Mouse (Mus musculus) adrenal gland, postnatal 25 days (tissue): ENCODE measurements at regions not wholly inside any gene's neighbourhood (a gene's known extent, or its start where the extent isn't known, plus 50 kb on each side); places are given as distances from the start of the nearest gene placed in this dataset.
A peak's percentile ranks its signal among the peaks of the same experiment; 100 is the strongest.

Source experiments
- DNase-seq: peaks from one replicate; pipeline ENCODE4 v3.0.0; 2021; ENCODE audit warnings: mixed read lengths

DNA sequence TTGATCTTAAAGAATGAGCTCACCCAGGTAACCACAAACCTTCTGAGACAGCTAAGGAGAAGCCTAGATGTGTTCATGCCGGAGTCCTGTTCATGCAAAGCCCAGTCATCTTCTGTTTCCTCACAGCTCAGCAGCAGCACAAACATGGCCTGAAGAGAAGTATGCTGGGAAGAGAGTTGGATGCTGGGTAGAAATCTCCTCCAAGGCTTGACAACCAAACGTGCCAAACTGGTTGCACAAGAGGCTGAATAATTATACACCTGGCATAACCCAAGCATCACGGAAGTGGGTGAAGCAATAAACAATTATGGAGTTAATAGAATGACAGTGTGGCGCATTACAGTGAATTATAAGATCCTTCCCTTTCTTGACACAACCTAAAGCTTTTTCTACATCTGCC, 404.0 kb upstream of the Acvr2a start:
- no peak for DNase-seq

GRCm38 (mm10) chr2:48411392-48411791, 402.5 kb upstream of the Acvr2a start:
- no peak for DNase-seq

DNA sequence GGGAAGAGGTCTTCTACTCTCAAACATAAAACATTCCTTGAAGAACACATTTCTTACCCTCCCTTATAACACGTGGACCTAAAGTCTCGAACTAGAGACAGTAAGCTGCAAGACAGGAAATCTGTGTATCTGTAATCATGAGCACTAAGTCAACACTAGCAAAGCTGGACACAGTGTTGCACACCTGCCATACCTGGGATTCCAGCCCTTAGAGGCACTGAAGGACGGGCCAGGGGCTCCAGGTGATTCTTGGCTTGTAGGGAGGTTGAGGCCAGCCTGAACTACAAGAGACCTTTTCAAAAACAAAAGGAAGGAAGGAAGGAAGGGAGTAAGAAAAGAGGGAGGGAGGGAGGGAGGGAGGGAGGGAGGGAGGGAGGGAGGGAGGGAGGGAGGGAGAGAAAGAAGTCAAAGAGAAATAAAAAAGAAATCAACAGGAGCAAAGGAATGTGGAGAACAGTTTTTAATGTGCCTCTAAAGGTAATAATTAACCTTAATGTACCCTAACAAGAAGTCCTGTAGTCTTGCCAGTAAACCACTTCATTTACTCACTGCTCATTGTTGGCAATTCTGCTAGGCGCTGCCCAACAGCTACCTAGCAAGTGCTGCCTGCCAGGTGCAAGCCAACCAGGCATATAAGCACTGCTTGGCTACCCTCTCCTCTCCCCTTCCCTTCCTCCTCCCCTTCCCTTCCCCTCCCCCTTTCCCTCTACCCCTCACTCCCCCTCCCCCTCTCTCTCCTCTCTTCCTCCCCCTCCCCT, 401.0 kb upstream of the Acvr2a start:
- DNase-seq = no peak

DNA sequence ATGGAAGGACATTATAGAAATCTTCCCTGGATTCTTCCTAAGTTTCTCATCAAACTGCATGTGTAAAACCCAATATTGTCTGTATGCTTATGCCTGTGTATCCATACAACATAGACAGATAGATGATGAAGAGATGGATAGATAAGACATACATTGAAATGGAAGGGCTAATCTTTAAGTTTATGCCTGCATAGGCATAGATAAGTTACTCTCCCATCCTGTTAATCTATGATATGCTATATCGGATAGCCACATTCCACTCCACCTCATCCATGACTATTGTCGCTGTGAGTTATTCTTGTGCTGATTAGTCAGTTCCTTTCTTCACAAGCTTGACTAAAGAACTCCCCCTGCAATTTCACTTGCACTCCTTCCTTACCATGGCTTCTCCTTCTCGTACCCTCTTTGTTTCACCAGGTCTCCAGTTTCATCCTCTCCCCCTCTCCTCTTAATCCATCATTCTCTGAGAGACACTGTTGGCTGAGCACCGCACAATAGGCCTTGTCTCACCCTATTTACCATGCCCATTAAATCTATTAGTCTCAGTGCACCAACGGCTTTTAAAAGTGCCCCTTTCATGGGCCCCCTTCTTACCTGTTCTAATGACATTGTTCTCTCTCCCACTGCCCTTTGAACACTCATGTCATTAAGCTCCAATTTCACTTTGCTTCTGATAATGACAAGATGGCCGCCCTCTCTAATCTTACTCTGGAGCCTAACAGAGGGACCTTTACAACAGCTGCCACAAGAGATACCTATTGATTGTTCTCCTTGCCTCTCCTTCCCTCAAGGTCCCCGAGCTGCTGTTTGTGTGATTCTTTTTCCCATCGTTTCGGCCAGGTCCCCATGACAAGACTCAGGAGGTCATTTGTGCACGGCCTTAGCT, 399.1 kb upstream of the Acvr2a start:
- DNase-seq = no peak

DNA sequence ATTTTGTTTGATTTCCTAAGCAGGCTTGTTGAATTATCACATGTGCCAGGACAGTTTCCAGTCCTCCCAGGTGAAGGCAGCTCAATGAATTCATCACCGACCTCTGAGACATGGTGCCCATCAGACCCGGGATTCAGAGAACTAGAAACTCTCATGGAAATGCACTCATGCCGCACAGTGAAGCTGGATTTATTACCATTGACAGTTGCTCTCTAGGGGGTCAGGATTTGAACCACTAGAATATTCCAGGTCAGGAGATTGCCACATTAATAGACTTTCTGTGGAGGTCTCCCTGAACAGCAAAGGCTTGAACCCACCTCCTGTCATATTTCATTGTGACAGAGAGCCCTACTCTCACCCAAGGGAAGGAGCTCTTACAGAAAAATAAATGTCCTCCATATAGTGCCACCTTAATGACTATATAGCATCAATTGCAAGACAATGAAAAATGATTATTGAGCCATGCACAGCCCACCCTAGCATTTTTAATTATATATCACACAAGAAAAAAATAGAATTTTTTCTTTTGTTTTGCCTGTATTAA, 397.6 kb upstream of the Acvr2a start:
- no peak for DNase-seq

GRCm38 (mm10) chr2:48417000-48417596, 396.8 kb upstream of the Acvr2a start:
- no peak for DNase-seq

DNA sequence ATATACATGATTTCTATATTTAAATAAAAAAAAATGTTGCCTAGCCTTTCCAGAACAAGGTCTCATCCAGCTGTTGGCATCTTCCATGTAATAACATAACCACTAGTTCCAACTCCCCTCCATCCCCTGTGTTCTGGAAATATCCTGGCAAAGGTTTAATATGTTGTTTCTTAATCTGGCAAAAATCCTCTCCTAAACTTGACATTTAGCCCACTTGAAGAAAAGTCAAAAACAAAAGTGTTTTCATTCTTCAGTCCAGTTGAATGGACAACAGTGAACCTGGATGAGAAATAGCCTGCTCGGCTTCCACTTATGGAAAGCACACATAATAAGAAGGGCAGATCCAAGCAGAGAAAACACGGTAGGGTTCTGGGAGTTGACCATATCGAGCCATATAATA, 393.1 kb upstream of the Acvr2a start:
- DNase-seq = no peak

- DNase-seq = no peak
Measured at GRCm38 (mm10) chr2:48423861-48424442, 390.0 kb upstream of the Acvr2a start.

DNA sequence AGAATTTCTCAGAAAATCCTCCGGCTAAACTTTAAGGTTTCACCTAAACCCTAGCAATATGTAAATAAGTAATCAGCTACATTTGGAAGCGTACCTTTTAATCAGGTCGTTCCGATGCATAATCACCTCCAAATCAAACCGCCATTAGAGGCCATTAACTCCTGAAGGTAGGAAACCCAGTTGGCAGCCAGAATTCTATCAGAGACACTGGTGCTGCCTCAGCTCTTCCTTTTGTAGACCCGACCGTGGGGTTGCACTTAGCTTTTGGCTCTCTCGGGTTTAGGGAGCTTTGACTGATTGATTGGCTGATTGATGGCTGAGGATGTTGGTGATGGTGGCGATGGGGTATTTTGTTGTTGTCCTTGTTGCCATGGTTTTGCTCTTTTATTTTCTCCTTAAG, 389.3 kb upstream of the Acvr2a start:
- DNase-seq = no peak

DNA sequence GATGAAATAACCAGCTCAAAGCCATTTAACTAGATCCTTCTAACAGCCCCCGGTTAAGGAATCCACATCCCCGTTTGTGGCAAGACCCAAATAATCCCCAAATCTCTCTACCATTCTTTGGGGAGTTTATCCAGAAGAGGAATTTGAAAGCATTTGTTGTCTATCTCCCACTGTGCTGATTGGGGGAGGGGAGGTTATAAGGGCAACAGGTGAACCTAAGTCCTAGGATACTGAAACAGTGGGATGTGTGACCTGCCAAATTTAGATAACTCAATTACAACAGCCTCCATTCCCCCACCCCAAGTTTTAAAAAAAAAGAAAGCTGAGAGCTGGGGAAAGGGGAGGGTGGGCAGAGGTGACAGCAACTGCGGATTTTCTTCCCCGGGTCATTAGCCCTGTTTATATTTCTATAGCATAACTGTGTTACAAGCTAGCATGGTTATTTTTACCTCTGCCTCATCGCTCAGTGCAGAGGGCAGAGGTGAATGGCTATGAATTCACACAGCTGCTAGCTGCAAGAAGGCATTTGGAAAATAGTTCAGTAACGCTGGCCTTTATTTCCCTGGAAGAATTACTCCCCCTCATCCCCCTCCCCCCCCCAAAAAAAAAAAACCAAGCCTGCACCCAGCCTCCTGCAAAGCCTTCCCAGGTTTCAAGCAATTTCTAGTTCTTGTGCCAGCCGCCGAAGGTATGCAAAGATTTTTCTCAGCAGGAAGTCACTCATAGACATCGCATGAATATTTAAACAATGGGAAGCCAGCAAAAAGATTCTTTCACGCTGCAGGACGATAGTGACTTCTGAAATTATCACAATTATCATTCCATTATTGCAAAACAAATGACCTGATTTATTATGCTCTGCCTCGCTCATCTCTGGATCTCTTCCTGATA, 388.5 kb upstream of the Acvr2a start:
- DNase-seq = no peak

GRCm38 (mm10) chr2:48432545-48432944, 381.4 kb upstream of the Acvr2a start:
- no peak for DNase-seq

- DNase-seq = peak; percentile 11
Measured at GRCm38 (mm10) chr2:48441296-48441990, 372.5 kb upstream of the Acvr2a start.

DNA sequence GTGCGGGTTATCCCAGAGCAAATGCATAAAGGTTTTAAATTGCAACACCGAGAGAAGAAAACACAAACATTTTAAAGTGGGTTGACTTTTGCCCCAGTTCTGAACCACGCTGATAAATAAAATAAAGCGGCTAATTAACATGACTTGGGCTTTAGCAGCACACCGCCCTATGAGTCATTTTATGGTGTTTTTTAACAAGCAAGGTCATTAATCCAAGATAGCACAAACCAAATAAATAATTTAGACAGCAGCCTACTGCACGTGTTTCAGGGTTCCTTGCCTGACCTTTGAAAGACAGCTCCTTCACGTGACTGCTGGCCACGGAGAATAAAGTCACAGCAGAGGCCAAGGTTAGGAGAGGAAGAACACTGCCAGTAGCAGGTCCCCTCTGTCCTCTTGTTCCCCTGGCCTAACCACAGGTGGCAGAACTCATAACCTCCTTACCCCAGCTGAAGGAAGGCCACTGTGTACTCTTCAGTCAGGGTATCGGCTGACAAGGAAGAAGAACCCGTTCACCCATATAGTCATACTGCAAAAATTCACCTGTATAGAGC, 371.8 kb upstream of the Acvr2a start:
- DNase-seq = peak; percentile 33

- DNase-seq = no peak
Measured at GRCm38 (mm10) chr2:48445898-48446604, 367.9 kb upstream of the Acvr2a start.

GRCm38 (mm10) chr2:48446617-48447016, 367.3 kb upstream of the Acvr2a start:
- DNase-seq = no peak

DNA sequence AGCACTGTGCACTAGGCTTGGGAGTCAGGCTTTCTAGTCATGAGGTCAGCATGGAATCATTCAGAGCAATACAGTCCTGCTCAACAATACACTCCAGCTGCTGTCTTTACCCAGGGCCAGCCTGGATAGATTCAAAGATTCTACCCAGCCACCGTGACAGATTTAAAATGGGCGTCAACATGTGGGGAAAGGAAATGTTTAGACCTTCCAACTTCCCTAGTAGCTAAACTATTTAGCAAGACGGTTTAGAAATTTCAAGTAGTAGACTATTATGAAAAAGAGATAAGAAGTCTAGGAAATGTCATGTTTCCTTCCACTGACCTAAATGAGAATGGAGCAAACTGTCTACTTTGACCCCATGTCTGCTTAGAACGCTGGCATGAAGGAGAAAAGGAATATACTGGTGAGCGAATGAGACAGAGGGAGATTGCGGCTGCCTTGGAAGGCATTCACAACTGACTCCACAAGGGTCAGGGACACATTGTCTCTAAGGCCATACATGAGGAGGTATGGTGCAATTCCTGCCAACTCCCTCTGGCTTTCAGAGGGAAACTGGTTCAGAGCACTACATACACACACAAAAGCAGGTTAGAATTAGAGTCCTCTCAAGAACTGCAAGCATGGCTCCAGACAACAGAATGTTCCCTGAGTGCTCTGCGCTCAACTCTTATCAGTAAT, 364.6 kb upstream of the Acvr2a start:
- no peak for DNase-seq

DNA sequence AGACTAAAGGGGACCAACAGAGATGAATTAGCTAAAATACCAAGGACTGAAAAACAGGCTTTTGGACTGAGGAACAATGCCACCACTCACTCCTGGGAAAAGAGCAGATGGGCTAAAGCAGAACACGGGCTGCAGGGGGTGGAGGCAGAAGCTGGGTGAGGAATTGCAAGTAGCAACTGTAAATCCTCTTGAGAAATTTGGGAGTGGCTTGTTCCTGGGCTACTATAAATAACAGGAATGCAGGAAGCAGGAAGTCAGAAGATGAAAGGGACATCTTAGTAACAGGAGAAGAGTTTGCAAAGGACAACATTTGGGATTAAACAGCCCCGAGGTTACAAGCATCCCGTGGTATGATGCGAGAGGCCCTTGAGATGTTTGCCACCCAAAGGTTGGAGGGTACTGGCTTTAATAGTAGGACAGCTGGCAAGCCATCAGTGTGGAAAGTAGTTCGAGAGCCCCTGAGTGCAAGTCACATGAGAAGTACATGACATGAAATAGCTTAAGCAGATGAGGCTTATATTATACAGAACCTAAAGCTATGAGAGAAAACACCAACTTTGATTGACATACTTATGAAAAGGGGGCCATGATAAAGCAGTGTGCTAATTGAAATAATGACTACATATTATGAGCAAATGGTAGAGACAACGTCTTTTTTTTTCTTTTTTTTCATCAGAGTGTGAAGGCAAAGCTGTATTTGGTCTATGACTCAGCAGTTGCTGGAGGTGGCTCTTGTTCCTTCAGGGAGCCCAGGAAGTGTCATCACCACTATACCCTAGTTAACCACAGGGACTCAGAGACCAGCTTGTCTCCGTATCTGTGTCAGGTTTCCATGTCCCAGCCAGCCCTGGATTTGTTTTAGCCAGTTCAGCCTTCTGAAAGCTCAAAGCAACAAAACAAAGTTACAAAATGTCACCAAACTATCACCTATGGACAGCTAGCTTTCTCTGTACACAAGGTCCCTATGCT, 357.6 kb upstream of the Acvr2a start:
- DNase-seq = no peak

DNA sequence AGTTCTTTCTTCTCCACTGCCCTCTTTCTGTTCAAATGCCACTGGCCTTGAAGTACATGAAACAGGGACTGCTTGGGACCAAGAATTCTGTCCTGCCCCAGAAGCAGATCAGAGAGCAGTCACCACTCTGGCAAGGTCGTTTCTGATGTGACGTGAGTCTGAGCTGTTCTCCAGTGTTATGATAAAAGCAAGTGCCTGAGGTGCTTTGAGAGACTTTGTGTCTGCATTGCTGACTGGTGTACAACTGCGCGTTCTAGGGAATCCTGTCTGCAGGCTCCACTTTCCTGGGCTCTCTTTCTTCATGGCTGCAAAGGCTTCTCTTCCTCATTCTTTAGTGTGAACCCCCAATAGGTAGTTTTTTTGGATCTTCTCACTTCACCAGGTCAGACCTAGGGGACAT, 356.8 kb upstream of the Acvr2a start:
- no peak for DNase-seq
